Mouse (Mus musculus) cerebellum, postnatal 25 days (tissue): ENCODE data around the gene Gm9844.

ENCODE experiments used
- DNase-seq, 2 experiments: peaks; one replicate each; pipeline ENCODE4 v3.0.0; 2021; ENCODE audit warnings: mixed read lengths in 2 of 2

The Gm9844 gene

DNA sequence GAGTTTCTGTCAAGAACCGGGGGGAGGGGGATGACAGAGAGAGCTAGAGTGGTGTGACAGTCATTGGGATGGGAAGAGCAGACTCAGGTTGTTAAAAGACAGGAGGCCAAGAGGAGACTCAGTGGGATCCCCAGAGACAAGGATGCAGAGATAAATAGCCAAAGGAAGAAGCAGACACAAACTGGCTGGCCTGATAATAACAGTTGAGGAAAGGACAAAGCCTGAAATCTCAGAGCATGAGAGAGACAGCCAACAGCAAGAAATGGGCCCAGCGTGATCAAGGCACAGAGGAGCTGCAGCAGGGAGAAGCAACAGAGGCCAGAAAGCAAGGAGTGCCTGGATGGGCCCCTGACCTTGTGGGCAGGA lies 40.2 kb downstream of the Gm9844 start:
- no peak for DNase-seq

DNA sequence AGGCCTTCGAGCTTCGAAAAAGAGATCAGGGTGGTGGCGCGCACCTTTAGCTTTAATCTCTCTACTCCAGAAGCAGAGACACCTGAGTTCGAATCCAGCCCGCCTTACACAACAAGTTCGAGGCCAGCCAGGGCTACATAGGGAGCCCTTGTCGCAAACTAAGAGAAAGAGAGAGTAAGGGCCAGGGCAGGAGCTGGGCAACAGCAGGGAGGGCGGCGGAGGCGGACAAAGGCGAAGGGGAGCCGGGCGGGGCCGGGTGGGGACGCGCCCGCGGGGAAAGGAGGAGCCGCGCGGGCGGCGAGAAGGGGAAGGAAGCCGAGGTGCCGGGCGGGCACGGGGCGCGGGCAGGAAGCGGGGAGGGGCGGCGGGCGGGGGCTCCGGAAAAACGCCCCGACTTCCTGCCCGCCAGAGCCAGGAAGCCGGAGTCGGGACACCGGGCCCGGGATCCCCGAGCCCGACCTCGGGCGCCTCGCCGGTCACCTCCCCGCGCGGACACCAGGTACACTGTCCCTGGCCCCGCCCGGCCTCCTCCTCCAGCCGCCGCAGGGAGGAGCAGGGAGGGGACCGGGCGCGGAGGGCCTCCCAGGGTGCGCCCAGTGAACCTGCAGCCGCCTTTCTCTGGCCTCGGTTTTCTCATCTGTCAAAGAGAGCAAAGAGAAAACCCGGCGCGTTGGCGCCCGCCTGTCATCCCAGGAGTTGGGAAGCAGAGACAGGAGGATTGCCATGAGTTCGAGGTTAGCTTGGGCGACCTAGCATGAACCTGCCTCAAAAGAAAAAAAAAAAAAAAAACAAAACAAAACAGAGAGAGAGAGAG lies 40.8 kb downstream of the Gm9844 start, which contains the start of gene Arhgef1:
Arhgef1 (plus strand) TSS at position 283 of the 814 bp plus-strand sequence.
- DNase-seq, result peak; percentile 67 to 75

DNA sequence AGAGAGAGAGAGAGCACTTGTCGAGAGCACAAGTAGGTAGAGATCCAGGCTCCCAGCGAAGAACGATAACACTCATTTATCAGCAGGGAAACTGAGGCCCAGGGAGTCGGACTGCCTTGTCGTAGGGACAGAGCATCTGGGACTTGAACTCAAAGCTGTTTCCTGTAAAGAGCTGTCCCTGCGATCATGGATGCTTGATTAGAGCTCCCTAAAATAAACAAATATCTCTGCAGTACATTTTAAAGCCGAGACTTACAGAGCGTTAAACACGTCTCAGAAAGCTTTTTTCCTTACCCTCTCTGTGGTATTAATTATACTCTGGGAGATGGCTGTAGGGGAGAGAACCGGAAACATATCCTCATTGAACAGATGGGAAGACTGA lies 41.4 kb downstream of the Gm9844 start:
- no peak for DNase-seq

DNA sequence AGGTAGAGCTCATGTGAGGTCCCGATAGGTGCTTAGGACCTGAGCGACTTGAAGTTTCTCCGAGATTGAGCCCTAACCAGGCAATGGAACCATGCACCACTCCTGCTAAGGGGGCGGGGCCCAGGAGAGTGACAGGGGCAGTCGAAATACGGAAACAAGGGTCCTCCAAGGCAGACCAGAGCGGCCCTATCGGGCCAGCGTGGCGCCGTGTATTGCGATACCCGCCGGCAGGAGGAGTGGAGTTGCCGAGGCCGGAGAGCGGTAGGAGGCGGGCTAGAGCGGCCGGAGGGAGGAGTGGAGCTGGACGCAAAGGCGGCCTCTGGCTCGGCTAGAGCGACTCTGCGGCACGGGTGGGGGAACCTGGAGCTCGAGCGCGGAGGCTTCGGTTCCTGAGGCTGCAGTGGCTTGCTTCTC lies 42.1 kb downstream of the Gm9844 start:
- peak; percentile 95 to 98 for DNase-seq

DNA sequence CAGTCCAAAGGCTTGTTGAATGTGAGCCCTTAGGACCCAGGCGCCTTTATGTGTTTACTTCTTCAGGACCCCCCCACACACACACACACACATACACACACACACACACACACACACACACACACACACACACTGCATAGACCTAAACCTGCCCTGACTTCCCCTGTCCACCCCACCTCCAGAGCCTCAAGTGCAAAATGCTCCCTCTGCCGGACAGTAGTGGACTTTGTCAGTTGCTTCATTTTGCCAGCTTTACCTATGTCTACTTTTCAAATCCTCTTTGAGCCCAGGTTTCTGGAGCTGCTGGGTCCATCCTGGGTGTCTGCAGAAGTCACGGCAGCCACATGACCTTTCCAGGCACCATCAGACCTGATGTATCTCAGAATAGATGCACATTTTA lies 42.9 kb downstream of the Gm9844 start:
- peak; percentile 72 to 82 for DNase-seq

DNA sequence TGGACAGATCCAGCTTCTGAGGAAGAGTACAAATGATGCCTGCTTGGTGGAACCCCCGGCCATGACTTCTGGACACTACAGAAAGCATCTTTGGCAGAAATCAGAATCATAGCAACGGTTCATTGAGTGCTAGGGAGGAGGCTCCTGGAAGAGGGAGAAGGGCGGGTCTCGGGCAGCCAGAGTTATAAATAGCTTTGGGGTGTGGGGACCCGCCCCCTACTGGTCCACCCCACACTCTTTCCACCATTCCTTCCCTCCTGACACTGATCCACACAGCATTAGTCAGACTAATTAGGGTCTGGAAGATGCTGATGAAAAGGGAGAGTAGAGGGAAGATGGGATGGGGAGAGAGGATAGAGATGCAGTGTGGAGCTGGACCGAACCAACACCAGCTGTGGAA lies 44.5 kb downstream of the Gm9844 start:
- no peak for DNase-seq

DNA sequence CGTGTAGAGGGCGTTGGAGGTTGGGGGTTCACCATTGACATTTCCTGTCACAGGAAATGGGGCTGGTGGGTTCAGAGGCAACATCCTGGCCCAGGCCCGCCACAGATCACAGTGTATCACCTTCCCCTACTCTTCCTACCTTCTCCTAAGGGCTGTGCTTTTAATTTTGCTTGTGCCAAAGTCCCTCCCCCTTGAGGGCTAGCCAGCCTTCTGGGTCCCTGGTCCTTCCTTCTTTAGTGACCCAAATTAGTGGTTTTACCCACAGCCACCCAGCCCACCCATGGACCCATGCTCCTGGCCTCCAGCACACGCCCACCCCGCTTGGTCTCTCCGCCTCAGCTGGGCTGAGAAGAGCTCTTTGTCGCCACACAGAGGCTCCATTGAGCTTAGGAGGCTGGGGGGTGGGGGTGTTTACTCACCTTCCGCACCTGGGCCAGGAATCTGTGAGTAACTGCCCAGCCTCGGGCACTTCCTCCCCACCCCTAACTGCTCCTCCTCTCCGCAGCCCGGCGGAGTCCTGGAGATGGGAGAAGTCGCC lies 45.3 kb downstream of the Gm9844 start:
- DNase-seq, result no peak
